31 mouse cellular contexts compared by ENCODE assay signal in the genomic region with DNA sequence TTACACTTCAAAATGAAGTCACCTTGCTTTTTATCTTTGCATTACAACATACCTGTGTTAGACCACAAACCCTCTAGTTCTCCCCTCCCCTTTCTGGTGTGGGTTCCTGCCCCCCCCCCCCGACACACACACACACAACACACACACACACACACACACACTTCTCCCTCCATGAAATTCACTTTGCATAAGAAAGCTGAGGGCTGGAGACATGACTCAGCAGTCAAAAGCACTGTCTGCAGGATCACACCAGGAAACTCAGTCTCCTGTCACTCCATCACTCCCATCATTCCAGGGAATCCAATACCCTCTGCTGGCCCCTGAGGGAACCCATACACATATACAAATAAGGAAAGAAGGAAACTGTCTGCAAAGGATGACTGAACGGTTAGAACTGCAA.
DNase-seq lines count a peak whose midpoint lies in the region; ATAC-seq lines count a peak whose summit lies in the region.
"Had no signal": no experiment of that assay in that cellular context is flagged by ENCODE, and none has a peak within 500 bp of the region (broad histone marks: within the 10 kb centered on the region; RNA-seq: fewer than 3 reads in every experiment).

No protein-coding gene starts in this region.

- no peaks in the 10 kb centered on the region for H3K4me1 ChIP-seq in forebrain, embryonic 12.5 days
- H3K4me1 ChIP-seq: embryonic facial prominence, embryonic 12.5 days; hindbrain, embryonic 15.5 days; liver, embryonic 12.5 days; midbrain, embryonic 12.5 days had no signal

- no peak overlapping the region for H3K4me3 ChIP-seq in forebrain, embryonic 12.5 days (replicated peaks)
- H3K4me3 ChIP-seq: embryonic facial prominence, embryonic 12.5 days; forebrain, embryonic 10.5 days; heart, embryonic 12.5 days; hindbrain, embryonic 10.5 days; hindbrain, embryonic 15.5 days; liver, embryonic 12.5 days; midbrain, embryonic 12.5 days; myocyte; neural tube, embryonic 13.5 days had no signal

- H3K36me3 ChIP-seq in forebrain, embryonic 12.5 days (replicated peaks) = no peaks in the 10 kb centered on the region
- H3K36me3 ChIP-seq: embryonic facial prominence, embryonic 12.5 days; forebrain, embryonic 10.5 days; heart, embryonic 12.5 days; hindbrain, embryonic 10.5 days; hindbrain, embryonic 15.5 days; liver, embryonic 12.5 days; midbrain, embryonic 12.5 days; neural tube, embryonic 13.5 days had no signal

- intact Hi-C loops in heart, postnatal 36 days (cut with DNase I) = no loop called here

- H3K27me3 ChIP-seq in forebrain, embryonic 12.5 days = no peaks in the 10 kb centered on the region
- H3K27me3 ChIP-seq: embryonic facial prominence, embryonic 12.5 days; heart, embryonic 12.5 days; hindbrain, embryonic 15.5 days; liver, embryonic 12.5 days; midbrain, embryonic 12.5 days; neural tube, embryonic 13.5 days had no signal

- WGBS in forebrain, embryonic 12.5 days = 57% methylated on average over 2 of the region's 2 CpGs

- ATAC-seq in megakaryocyte, adult 5-6 weeks (ENCODE audit: poor library complexity, severe bottlenecking) = peak; percentile 40
- ATAC-seq in forebrain, embryonic 12.5 days (ENCODE audit: low FRiP score) = no peak
- ATAC-seq: activated CD4-positive, CD25-positive, alpha-beta regulatory T cell, adult 4 months; forebrain, embryonic 16.5 days; inflammation-experienced regulatory T-cells, adult 6 months; liver, embryonic 12.5 days; liver, postnatal 0 days; lung, postnatal 0 days had no signal

- peak; percentile 49 for DNase-seq in heart, adult 11 months
- DNase-seq in heart, postnatal 36 days = no peak
- peak; percentile 54 for DNase-seq in 416B (ENCODE audit: low read depth)
- peak; percentile 64 for DNase-seq in NIH3T3 (ENCODE audit: low read depth)
- no peak for DNase-seq in adrenal gland, adult 2 months
- DNase-seq: adrenal gland, postnatal 10 days; B cell, adult 2 months; cerebellum, adult 8-10 months; cerebellum, postnatal 25 days; embryo, embryonic 11 days; heart, adult 18-20 months; kidney, adult 11 months; kidney, postnatal 4 days; left cerebral cortex, postnatal 4 days; liver, postnatal 0 days had no signal

- no peak overlapping the region for H3K9ac ChIP-seq in forebrain, embryonic 12.5 days
- H3K9ac ChIP-seq: embryonic facial prominence, embryonic 12.5 days; heart, embryonic 12.5 days; hindbrain, embryonic 15.5 days; liver, embryonic 12.5 days; liver, postnatal 0 days; midbrain, embryonic 12.5 days; neural tube, embryonic 13.5 days had no signal

- no peaks in the 10 kb centered on the region for H3K9me3 ChIP-seq in forebrain, embryonic 12.5 days
- H3K9me3 ChIP-seq: embryonic facial prominence, embryonic 12.5 days; forebrain, embryonic 10.5 days; heart, embryonic 12.5 days; hindbrain, embryonic 10.5 days; hindbrain, embryonic 15.5 days; liver, embryonic 12.5 days; midbrain, embryonic 12.5 days; neural tube, embryonic 13.5 days had no signal

- H3K4me2 ChIP-seq in forebrain, embryonic 12.5 days = no peak overlapping the region
- H3K4me2 ChIP-seq: embryonic facial prominence, embryonic 12.5 days; heart, embryonic 12.5 days; hindbrain, embryonic 15.5 days; liver, embryonic 12.5 days; midbrain, embryonic 12.5 days; neural tube, embryonic 13.5 days had no signal

- H3K27ac ChIP-seq in forebrain, embryonic 12.5 days = no peak overlapping the region
- H3K27ac ChIP-seq: embryonic facial prominence, embryonic 12.5 days; forebrain, embryonic 10.5 days; hindbrain, embryonic 15.5 days; liver, embryonic 12.5 days; macrophage; midbrain, embryonic 12.5 days; neural tube, embryonic 13.5 days had no signal

Comparison
In these comparisons a context has a peak if more than half of its experiments do, and no peak if none do; other contexts are left out.
1. DNase-seq: peak in heart, adult 11 months (single experiment), 416B (single experiment) and NIH3T3 (single experiment); none in heart, postnatal 36 days (0 of 2) and adrenal gland, adult 2 months (single experiment).